Mouse (Mus musculus): Measurements from ENCODE around the gene Ttc13.

Ttc13 gene

DNA sequence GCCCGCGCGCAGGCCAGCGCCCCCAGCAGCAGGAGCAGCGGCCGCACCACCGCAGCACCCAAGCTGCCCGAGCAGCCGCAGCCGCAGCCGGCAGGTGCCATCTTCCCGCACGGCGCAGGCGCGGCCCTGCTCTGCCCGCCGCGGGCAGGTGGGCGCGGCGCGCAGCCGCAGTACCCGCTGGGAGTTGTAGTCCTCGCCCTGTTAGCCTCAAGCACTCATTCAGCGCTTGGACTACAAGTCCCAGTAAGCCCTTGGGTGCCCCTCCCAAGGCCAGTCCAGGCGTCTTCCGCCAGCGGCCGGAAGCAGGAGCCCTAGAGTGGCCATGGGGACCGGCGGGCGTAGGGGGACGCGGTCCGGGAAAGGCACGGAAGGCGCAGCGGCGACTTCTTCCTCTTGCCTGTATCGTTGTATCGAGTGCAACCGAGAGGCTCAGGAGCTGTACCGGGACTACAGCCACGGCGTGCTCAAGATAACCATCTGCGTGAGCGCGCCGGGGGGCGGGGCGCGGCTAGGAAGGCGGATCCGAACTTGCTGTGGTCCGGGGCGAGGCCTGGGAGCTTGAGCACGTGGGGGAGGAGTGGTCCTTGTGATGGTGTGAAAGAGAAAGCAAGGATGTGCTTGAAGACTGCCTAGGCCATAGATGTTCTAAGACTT is at the start of gene Ttc13, which contains the start of gene Arv1:
TSS of gene Ttc13 (minus strand) at position 122 of the 654 bp plus-strand sequence.
TSS of gene Arv1 (plus strand) at position 278 of the 654 bp plus-strand sequence.
- peak; percentile 98 for DNase-seq (ENCODE audit: low spot score)

DNA sequence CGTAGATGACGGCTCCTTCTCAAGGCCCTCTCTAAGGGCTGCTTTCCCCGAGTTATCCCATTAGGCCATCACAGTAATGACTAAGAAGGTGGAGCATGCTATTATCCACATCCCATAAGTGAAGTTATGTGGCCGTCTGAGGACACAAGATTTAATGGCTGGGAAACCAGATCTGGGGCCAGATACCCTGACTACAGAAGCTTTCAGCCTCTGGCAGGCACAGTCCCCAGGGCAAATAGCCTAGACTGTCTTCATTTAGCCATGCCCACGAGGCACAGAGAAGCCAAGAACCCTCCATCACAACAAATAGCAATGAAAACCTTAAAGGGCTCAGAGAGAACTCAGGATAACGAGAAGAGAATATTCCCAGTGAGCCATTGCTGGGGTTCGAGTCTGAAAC is 41.3 kb upstream of the Ttc13 start:
- DNase-seq (ENCODE audit: low spot score): no peak

DNA sequence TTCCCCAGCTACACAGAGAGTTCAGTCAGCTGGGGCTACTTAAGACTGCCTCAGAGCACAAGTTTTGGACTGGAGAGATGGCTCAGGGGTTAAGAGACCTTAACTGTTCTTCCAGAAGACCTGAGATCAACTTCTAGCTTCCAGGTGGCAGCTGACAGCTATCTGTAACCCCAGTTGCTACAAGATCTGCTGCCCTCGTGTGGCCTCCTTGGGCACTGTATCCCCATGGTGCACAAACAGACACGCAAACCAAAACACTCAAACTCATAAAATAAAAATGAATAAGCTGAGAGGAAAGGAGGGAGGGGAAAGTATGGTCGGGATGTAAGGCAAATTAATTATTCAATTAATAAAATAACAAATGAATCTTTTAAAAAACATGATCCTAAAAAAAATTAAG is 36.8 kb upstream of the Ttc13 start:
- no peak for DNase-seq (ENCODE audit: low spot score)

DNA sequence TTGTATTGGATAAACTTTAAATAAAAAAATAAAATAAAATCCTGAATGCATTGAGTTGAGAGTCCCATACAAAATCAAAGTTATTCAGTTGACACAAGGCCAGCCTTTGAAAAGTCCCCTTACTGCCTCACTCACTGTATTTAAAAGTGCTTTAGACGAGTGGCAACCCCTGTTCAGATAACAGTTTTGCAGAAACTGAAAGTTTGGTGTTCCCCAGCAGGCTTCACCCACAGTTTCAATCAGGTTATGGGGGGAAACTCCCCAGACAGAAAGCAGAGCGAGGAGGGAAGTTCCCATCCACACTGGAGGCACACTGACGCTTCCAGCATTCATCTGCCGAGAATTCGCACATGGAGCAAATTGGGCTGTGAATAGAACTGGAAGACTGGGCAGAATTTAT is 34.8 kb upstream of the Ttc13 start:
- no peak for DNase-seq (ENCODE audit: low spot score)

DNA sequence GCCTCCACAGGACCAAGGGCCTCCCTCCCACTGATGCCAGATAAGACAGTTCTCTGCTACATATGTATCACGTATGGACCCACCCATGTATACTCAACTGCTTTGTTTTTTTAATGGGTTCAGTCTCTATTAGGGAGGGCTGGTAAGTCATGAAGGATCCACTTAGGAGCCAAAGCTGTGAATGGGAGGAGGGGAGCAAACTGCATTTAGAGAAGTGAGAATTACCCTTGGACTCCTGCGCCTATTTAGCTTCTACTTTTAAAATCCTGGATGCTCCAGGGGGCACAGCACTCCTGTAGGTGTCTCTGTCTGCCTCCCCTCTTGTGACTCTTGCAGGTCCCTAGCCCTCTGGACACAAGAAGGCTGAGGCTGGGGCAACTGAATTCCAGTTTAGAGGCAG is 34.4 kb upstream of the Ttc13 start:
- DNase-seq (ENCODE audit: low spot score): no peak

DNA sequence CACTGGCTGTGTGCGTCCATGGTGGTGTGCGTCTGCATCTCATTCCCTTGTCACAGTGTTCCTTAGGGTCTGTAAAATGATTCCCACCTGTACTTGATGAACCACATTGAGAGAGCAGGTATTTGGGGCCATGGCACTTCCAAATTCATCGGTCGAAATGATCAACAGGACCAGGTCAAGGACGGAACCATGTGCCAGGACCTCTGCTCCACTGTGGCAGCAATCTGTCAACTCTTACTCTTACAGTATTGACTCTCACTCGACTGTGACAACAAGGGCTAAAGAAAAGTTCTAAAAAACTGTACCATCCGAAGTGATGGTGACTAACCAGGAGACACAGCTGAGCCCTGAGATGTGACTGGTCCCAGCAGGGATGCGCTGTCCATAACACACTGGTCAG is 33.7 kb upstream of the Ttc13 start:
- DNase-seq (ENCODE audit: low spot score): no peak

DNA sequence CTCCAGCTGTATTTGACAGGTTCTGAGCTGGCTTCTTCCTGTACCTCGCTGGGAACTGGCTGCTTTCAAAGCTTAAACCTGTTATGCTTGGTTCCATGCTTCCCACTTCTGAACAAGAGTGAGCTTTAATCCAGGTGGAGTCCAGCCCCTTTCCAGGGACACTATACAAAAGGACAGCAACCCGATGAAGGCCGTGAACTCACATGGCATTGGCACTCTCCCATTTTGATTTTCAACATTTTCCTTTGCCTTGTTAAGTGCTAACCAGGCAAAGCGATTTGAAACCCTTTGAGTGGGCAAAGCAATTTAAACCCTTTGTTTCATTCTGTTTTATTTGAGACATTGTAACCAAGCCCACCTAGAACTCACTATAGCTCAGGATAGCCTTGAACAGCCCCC is 33.0 kb upstream of the Ttc13 start:
- no peak for DNase-seq (ENCODE audit: low spot score)

DNA sequence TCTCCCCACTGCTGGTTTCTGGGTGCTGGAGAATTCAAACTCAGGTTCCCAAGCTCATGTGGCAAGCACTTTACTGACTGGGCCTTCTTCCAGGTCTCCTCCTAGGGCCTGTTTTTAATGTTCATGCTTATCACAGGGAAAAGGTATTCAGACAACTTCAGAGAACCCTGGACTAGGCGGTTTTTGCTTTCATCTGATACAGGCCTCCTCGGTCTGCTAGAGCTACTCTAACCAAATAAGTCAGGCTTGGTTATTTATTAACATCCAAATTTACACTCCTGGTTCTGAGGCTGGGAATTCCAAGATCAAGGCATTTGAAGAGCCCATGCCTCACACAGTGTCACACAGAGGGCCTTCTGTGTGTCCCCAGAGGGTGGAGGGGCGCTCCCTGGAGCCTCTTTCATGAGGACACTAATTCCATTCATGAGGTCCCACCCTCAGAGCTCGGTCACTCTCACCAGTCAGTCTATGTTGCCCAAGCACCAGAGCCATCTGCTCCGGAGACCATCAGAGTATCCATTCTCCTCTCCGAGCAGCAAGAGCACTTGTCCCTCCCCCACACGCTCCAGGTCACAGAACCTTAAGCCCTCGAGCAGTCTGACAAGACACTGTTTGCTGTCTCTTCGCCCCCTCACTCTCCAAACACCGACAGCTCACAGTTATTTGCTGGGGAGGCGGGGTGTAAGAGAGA is 32.5 kb upstream of the Ttc13 start:
- no peak for DNase-seq (ENCODE audit: low spot score)

DNA sequence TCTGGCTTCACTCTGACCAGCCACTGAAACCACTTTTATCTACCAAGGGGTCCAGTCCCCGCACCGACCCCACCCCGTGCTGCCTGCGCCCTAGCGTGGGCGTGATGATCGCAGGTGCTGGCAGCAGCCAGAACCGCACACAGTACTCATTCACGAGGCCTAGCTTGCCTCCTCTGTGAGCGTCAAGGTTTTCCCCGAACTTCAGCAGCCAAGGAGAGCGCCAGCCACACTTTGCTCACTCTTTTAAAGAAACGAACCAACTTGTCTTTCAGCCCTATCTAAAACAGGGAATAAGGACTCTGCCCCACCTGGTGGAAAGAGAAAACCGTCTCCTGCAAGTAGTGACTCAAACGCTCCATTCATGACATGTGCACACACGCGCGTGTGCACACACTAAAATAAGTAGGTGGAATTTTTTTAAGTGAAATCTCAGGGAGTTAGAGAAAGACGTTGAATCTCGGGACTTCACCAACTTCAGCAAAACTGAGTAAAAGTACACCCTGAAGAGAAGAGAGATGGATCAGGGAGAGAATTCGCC is 30.6 kb upstream of the Ttc13 start:
- DNase-seq (ENCODE audit: low spot score): no peak

DNA sequence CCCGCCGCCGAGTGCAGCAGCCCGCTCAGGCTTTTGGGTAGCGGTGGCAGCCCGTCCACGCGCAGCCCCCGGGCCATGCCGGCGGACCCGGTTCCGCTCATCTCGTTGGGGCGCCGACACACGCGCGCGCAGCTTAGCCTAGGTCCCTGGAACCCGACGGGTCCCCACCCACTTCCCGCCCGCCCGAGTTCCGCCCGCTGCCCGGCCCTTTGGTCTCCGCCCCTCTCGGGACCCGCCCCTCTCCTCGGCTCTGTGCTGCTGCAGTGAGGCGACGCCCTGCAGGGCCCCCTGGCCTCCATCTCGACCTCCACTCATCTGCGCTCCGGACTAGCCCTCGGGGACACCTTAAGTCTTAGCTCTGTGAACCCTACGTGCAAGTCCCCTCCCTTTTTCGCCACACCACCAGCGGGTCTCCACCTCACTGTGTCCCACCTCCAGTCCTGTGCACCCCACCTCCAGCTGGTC is 30.0 kb upstream of the Ttc13 start, which contains the start of gene Fam89a:
TSS of gene Fam89a (minus strand) at position 124 of the 465 bp plus-strand sequence.
- peak; percentile 52 for DNase-seq (ENCODE audit: low spot score)

DNA sequence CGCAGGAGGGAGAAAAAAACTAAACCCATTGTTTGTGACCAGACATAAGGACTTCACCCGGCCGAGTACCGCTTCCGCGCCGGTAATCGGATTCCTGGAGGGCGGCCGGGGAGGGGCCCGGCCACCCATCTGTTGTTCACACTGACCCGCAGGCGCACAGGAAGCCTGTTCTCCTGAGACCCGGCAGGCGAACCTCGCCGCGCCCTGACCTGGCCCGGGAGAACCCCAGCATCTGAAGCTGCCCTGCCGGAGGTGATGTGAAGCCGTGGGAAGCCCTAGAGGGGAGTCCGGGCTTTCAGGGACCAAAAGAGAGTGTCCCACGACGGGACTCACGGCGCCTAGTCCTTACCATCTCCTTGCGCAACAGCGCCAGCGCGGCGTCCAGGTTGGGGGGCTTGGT is 29.4 kb upstream of the Ttc13 start:
- no peak for DNase-seq (ENCODE audit: low spot score)

DNA sequence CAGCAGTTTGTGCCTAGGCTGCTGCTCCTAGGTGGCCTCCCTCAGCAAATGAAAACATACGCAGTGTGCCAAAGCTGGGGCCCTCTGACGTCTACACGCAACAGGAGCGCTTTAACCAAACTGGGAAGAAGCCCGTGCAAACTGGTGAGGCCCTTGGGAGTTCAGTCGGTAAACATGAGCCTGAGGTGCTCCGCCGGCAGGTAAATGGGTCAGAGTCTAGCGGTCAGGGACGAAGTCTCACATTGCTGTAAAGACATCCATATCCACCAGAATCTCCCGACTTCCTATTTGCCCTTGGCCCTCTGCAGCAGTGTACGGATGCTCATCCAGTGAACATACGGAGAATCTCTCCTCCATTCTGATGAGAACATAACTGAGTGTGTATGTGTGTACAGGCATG is 24.9 kb upstream of the Ttc13 start:
- DNase-seq (ENCODE audit: low spot score): no peak

DNA sequence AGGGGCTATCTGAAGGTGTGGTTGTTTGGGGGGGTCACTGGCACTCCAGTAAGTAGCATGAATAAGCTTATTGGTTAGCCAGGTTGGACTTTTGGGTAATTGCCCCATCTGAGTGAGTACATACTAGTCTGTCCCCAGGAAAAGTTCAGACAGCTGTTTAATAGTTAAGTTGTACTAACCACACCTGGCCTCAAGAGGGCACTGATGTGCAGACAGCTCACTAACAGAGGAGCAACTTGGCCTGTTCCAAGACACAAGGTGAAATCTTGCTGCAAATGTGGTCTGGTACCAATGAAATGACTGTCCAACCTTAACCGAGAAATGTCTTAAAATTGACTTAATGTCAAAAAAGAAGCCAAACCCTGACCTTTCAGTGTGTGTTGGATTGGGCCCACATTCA is 17.5 kb upstream of the Ttc13 start:
- DNase-seq (ENCODE audit: low spot score): peak; percentile 30

DNA sequence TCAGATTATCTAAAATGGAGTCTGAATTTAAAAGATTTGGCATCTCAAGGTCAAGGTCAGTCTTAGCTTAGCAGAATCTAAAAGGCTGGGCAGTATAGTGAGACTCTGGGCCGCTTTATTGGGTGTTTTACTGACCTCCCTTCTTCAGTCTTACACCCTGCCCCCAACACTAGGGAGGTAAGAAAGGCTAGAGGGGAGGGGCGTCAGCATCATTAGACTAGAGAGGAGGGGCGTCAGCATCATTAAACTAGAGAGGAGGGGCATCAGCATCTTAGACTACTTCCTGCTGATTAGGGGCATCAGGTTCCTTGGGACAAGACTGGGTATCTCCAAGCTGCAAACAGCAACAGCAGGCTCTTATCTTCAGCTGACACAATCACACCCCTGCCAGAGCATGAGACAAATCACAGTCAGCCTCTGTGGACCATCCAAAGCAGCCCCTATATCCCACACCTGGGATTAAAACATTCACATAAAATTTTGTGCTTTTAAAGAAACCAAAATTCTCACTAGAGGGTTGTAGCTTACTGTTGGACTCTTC is 13.7 kb upstream of the Ttc13 start:
- DNase-seq (ENCODE audit: low spot score): no peak

DNA sequence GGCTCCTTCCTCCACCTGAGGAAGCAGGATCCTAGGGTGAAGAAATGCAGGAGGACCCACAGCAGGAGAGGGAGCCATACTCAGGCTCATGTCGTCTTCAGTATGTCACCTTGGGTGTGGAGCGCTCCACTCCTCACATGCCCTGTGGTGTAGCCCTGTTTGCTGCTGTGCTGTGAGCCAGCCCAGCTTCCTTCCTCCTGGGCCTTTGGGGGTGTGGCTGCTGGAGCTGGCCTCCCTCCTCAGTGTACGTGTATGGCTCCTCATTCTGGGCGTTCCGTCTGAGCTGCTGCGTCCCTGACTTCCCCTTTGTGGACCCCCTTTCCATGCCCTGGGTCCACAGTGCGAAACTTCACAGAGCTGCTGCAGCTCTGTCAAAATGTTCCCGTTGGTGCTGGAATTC is 11.0 kb upstream of the Ttc13 start:
- no peak for DNase-seq (ENCODE audit: low spot score)

DNA sequence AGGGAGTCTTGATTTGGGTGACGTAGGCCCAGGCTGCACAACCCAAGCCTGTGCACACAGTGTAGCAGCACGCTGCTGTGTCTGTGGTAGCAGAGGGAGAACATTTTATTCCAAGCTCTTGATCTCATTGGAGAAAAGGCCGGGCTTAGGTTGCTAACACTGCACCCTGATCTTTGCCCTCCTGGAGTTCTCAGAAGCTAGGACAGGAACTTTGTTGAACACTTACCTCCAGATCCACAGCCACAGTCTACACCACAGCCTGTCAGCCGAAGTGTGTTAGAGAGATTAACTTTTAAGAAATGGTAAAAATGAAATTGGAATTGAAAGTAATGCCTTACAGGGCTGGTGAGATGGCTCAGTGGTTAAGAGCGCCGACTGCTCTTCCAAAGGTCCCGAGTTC is 2.5 kb upstream of the Ttc13 start:
- DNase-seq (ENCODE audit: low spot score): no peak

DNA sequence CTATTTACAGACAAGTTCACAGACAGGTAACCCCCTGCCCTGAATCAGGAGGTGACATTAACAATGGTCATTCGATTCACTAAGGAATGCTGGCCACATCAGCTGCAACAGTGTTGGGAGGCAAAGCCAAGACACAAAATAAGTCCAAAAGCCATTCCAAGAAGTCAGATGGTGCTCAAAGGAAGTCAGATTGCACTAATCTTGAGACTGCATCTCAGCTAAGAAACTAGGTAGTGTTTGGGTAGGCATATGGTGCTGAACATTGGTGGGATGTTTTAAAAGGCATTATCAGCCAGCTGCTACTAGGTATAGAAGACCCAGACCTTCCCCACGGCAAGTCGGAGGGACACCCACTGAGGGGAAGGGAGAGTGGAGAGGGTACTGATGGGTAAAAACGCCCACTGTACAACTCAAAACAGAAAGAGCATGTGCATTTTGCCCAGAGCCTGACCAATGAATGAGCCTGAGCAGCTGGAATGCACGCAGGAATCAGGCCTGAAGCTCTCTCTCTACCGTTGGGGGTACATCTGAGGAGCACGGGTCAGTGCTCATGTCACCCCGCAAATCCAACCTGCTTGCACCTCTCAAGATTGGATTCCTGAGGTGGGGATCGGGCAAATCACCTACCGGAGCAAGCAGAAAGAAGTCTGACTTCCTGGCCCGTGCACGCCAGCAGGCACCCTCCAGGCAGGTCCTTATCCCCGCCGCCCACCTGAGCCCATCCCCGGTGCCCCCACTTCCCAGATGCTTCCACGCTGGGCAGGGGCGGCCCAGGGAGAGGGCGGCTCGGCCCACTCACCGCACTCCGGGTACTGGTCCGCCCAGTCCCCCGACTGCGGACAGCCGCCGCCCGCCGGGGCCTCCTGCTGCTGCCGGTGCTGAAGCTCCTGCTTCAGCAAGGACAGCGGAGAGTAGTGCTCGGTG is 583 bp downstream of the Ttc13 start:
- no peak for DNase-seq (ENCODE audit: low spot score)

DNA sequence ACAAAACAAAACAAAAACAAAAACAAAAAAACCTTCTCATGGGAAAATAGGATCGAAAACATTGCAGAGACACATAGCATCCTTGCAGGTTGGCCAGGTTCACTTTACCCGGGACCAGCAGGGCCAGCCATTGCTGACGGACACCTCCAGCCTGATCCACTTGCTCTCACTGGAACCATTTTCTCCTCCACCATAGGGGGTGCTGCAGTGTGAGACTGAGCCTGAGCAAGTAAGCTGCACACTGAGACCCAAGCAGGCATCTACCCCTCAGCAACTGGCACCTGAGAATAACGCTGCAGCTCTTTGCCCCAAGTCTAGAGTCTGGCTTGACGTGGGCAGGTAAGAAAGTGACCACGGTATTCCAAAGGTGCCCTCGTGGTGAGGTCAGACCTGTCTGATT is 1.6 kb downstream of the Ttc13 start:
- DNase-seq (ENCODE audit: low spot score): no peak

DNA sequence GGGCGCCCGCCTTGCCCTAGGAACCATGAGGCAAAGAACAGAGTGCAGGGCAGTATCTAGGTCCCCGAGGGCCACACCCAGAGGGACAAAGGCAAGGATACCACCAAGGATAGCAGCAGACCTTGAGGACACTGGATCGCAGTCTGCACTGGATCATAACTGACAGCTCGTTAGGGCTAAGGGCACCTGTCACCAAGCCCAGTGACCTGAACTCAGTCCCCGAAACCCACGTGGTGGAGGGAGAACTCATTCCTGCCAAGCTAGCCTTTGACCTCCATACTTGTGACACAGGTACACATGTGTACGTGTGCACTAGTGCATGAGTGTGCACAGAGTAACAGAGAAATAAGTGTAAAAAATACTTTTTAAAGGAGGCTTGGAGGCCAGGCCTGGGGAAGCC is 6.0 kb downstream of the Ttc13 start:
- no peak for DNase-seq (ENCODE audit: low spot score)

DNA sequence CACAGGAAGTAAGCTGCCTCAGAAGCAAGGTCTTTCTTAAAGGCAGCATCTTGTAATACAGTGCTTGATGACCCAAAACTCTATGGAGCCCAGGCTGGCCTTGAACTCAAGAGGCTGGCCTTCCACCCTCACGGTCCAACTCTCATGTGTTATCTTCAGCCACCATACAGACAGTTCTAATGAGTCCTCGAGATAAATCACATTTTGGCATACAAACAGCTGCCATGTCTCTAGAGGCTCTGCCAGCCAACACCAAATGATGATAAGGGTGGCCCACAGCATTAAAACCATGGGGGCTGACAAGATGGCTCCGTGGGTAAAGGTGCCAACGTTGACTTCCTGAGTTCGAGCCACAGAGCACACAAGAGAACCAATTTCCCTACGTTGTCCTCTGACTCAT is 8.6 kb downstream of the Ttc13 start:
- DNase-seq (ENCODE audit: low spot score): no peak

DNA sequence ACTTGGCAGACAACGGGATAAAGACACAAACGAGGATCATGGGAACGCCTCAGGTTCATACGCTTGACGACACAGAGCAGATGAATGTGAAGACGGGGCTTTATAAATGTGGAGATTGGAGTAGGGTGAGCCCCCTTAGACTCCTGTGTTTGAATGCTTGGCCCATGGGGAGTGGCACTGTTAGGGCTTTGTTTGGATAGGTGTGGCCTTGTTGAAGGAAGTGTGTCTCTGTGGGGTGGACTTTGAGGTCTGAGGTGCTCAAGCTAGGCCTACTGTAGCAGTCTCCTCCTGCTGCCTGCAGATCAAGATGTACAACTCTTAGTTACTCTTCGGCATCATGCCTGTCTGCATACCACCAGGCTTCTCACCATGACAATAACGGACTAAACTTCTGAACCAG is 16.0 kb downstream of the Ttc13 start:
- no peak for DNase-seq (ENCODE audit: low spot score)

DNA sequence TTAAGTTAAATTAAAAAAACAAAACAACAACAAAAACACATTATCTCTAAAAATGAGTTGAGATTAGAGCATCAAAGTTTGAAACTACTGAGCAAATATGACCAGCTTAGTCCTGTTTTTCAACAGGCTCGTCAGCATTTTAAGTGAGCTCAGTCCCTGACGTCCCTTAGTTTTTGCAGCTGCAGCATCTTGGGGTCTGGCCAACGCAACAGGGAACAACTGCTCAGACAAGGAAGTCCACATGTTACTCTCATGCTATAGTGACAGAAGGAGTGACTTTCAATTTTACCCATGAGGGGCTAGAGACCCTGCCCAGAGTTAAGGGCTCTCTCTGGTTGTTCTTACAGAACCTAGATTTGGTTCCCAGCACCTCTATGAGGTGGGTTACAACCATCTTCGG is 17.4 kb downstream of the Ttc13 start:
- DNase-seq (ENCODE audit: low spot score): no peak

All from lung, postnatal 25 days (tissue).